In the genomic region with DNA sequence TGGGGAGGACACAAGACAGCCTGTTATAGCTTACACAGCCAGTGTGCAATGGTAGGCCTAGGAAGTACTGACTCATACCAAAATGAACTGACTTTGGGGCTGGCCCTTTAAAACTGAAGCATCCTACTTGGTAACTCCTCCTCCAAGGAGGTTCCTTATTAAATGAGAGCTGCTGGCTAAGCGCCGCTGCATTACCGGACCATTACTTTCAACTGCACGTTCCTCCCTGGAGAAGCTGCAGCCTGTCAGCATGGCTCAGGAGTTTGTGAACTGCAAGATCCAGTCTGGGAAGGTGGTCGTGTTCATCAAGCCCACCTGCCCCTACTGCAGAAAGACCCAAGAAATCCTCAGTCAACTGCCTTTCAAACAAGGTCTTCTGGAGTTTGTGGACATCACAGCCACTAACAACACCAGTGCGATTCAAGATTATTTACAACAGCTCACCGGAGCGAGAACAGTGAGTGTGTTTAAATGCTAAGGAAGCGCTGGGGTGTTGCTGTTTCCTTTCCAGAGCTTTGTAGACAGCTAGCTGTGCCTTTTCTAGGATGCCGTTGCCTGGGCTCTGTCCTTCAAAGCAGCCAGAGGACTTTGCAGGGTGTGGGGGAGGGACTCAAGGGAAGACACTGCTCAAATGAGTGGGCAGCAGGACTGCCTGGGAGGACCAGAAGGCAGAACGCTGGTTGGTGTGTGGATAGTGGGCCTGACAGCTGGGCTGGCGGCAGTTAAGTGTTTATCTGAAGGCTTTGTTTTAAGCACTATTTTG, we compare ENCODE assay signal across 8 mouse cellular contexts. TPM values are rescaled to one million over a fixed set of nuclear protein-coding genes. Genes with fewer than 3 reads are reported as not detected.
DNase-seq lines count a peak whose midpoint lies in the region; ATAC-seq and TF ChIP-seq lines count a peak whose summit lies in the region.

A gene (plus strand): TSS at position 150 of the 763 bp plus-strand sequence.

- H3K36me3 ChIP-seq in embryonic facial prominence, embryonic 15.5 days = no peaks in the 10 kb centered on the region
- no peaks in the 10 kb centered on the region for H3K36me3 ChIP-seq in limb, embryonic 12.5 days
- no peaks in the 10 kb centered on the region for H3K36me3 ChIP-seq in midbrain, embryonic 14.5 days (ENCODE audit: control insufficient read depth, insufficient read depth, low read length)

- no peaks in the 10 kb centered on the region for H3K27me3 ChIP-seq in embryonic facial prominence, embryonic 15.5 days
- no peaks in the 10 kb centered on the region for H3K27me3 ChIP-seq in limb, embryonic 12.5 days
- H3K27me3 ChIP-seq in midbrain, embryonic 14.5 days (ENCODE audit: control insufficient read depth, insufficient read depth, low read length) = no peaks in the 10 kb centered on the region

- WGBS in bone marrow, adult 2 months = 0% methylated on average over 12 of the region's 12 CpGs
- WGBS in embryonic facial prominence, embryonic 15.5 days = under 1% methylated on average over 12 of the region's 12 CpGs
- WGBS in limb, embryonic 12.5 days = under 1% methylated on average over 12 of the region's 12 CpGs
- 1% methylated on average over 12 of the region's 12 CpGs for WGBS in midbrain, embryonic 14.5 days

- no peak for TF ChIP-seq CTCF in bone marrow, adult 2 months (IDR thresholded peaks at IDR 0.05; ENCODE audit: control insufficient read depth, insufficient read depth, low read length)

- peak; percentile 87 for ATAC-seq in embryonic facial prominence, embryonic 15.5 days (ENCODE audit: insufficient number of reproducible peaks, low FRiP score, low TSS enrichment, low read depth)
- ATAC-seq in limb, embryonic 12.5 days (ENCODE audit: insufficient number of reproducible peaks, insufficient read depth, low FRiP score, low TSS enrichment, low read depth) = peak; percentile 86
- peak; percentile 81 for ATAC-seq in midbrain, embryonic 14.5 days (ENCODE audit: low FRiP score, low TSS enrichment)

- H3K4me1 ChIP-seq in bone marrow, adult 2 months (ENCODE audit: control insufficient read depth, insufficient read depth, low read length) = peaks cover 2% of the 10 kb centered on the region; the same call in 1 of the 2 replicates
- H3K4me1 ChIP-seq in embryonic facial prominence, embryonic 15.5 days = peaks cover 12% of the 10 kb centered on the region; the same call in 1 of the 2 replicates
- peaks cover 23% of the 10 kb centered on the region for H3K4me1 ChIP-seq in limb, embryonic 12.5 days (replicated peaks)
- peaks cover 20% of the 10 kb centered on the region; the same call in 1 of the 2 replicates for H3K4me1 ChIP-seq in midbrain, embryonic 14.5 days (ENCODE audit: control insufficient read depth, insufficient read depth, low read length)

- TF ChIP-seq POLR2A in bone marrow, adult 2 months (IDR thresholded peaks at IDR 0.05; ENCODE audit: borderline replicate concordance, control insufficient read depth, low read depth, low read length) = peak; percentile 57; the same call in 1 of the 2 replicates

- peak within 1 kb of the TSS; percentile 70 for H3K4me2 ChIP-seq in embryonic facial prominence, embryonic 15.5 days (replicated peaks)
- H3K4me2 ChIP-seq in limb, embryonic 12.5 days = peak within 1 kb of the TSS; percentile 81
- H3K4me2 ChIP-seq in midbrain, embryonic 14.5 days (ENCODE audit: low read length) = peak within 1 kb of the TSS; percentile 78

- peak within 1 kb of the TSS; percentile 33 for H3K9ac ChIP-seq in embryonic facial prominence, embryonic 15.5 days
- H3K9ac ChIP-seq in limb, embryonic 12.5 days (replicated peaks) = peak within 1 kb of the TSS; percentile 58
- peak within 1 kb of the TSS; percentile 65 for H3K9ac ChIP-seq in midbrain, embryonic 14.5 days (replicated peaks; ENCODE audit: low read length)

- DNase-seq in 3T3-L1 (ENCODE audit: low read depth, low spot score) = peak; percentile 94
- DNase-seq in heart, adult 8-10 months (ENCODE audit: low spot score) = peak; percentile 88
- peak; percentile 85 to 92 for DNase-seq in kidney, adult 8-10 months
- peak; percentile 84 for DNase-seq in midbrain, embryonic 14.5 days
- peak; percentile 42 to 58 for DNase-seq in spleen, adult 18-20 months

- peak within 1 kb of the TSS; percentile 80 for H3K4me3 ChIP-seq in bone marrow, adult 2 months (replicated peaks; ENCODE audit: control insufficient read depth, low read depth, low read length)
- peak within 1 kb of the TSS; percentile 57 for H3K4me3 ChIP-seq in embryonic facial prominence, embryonic 15.5 days (replicated peaks)
- peak within 1 kb of the TSS; percentile 54 for H3K4me3 ChIP-seq in limb, embryonic 12.5 days (replicated peaks)
- peak within 1 kb of the TSS; percentile 53 for H3K4me3 ChIP-seq in midbrain, embryonic 14.5 days (replicated peaks; ENCODE audit: low read depth, low read length)

- peak within 1 kb of the TSS; percentile 77 for H3K27ac ChIP-seq in bone marrow, adult 2 months (ENCODE audit: control insufficient read depth, insufficient read depth, low read depth, low read length, poor library complexity)
- H3K27ac ChIP-seq in embryonic facial prominence, embryonic 15.5 days (replicated peaks) = peak within 1 kb of the TSS; percentile 78
- peak within 1 kb of the TSS; percentile 79 for H3K27ac ChIP-seq in limb, embryonic 12.5 days
- H3K27ac ChIP-seq in midbrain, embryonic 14.5 days (replicated peaks; ENCODE audit: low read depth, low read length) = peak within 1 kb of the TSS; percentile 71

- H3K9me3 ChIP-seq in embryonic facial prominence, embryonic 15.5 days (replicated peaks) = no peaks in the 10 kb centered on the region
- H3K9me3 ChIP-seq in limb, embryonic 12.5 days = no peaks in the 10 kb centered on the region
- no peaks in the 10 kb centered on the region for H3K9me3 ChIP-seq in midbrain, embryonic 14.5 days (ENCODE audit: control insufficient read depth, low read length)

RNA-seq across cellular contexts. Expression of the gene that starts here (rescaled TPM):
- polyA plus RNA-seq in bone marrow, adult 2 months (2011; ENCODE audit: insufficient read depth, insufficient read length, low replicate concordance, missing spikeins) = 27.7 and 64.5 TPM in 2 replicates
- 66.2 and 79.2 TPM in 2 replicates for polyA plus RNA-seq in embryonic facial prominence, embryonic 15.5 days (2015; fragmentation: Nextera tagmentation; extraction: Ambion mirVana)
- 10 to 100 TPM; 32.4 to 45.3 (median 39.7) TPM for total RNA-seq in heart, adult 8-10 months (2022)
- polyA plus RNA-seq in limb, embryonic 12.5 days (2016; fragmentation: Nextera tagmentation; extraction: Ambion mirVana) = 30.9 and 31.2 TPM in 2 replicates
- 40.7 and 48.3 TPM in 2 replicates for polyA plus RNA-seq in midbrain, embryonic 14.5 days (2014; fragmentation: Nextera tagmentation; extraction: Ambion mirVana)

Comparison
In these comparisons a context has a peak if more than half of its experiments do, and no peak if none do; other contexts are left out.
1. Peak in every context shown above with its lines: DNase-seq, ATAC-seq, H3K4me3 ChIP-seq and H3K27ac ChIP-seq.